Mouse (Mus musculus): ENCODE measurements around the gene Txlng.
"Not testable (repeated sequence)": the region's sequence is repeated elsewhere in the genome, so short reads cannot be mapped to it uniquely, and the experiment has no call there.

Txlng gene

DNA sequence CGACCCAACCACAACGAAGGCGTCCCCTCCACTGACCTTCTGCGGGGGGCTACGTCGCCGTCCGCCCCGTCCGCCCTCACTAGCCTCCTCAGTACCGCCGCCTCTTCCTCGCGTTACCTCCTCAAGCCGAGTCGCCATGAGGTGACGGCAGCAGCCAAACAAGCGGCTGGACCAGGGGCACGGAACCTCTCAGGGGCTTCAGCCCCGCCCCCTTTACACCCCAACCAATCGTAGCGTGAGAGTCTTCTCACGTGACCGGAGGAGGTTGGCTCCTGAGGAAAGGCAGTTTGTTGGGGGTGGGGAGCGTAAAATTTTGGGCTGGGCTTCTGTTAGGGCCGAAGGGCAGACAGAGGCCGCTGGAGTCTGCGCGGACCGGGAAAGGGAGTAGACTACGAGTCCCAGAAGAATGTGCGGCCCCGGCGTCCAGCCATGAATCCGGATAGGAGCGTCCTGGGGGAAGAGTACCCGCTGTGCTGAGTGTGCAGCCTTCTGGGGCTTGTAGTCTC, at the start of gene Txlng:
Txlng (minus strand) TSS at position 252 of the 506 bp plus-strand sequence.
- peak; percentile 99 for DNase-seq

DNA sequence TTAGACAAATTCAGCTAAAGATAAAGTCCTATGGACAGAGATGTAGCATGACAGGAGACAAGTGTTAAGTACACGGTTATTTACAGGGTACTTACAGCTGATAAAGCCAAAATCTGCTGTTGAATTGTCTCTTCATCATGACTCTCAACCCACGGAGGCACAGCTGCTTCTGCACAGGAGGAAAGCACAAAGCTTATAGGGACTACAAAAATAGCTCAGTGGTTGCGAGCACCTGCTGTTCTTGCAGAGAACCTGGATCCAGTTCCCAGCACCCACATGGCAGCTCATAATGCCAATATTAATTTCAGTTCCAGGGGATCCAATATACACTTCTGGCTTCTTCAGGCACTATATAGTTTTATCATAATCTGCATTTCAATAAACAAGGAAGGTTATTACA, 49.0 kb upstream of the Txlng start:
- no peak for DNase-seq

DNA sequence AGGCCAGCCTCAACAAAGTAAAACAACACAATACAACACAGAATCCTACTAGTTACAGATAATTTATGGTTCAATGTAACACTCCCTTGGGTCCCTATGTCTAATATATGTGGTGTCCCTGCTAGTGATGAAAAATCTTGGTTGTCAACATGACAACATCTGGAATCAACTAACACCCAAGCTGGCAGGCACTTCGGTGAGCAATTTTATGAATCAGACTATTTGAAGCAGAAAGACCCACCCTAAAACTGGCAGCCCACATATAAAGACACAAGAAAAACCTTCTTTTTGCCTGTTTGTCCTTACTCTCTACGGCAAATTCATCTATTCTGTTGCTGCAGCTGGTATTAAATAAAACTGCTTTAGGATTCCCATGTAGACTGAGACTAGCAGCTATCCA, 44.5 kb upstream of the Txlng start:
- no peak for DNase-seq

DNA sequence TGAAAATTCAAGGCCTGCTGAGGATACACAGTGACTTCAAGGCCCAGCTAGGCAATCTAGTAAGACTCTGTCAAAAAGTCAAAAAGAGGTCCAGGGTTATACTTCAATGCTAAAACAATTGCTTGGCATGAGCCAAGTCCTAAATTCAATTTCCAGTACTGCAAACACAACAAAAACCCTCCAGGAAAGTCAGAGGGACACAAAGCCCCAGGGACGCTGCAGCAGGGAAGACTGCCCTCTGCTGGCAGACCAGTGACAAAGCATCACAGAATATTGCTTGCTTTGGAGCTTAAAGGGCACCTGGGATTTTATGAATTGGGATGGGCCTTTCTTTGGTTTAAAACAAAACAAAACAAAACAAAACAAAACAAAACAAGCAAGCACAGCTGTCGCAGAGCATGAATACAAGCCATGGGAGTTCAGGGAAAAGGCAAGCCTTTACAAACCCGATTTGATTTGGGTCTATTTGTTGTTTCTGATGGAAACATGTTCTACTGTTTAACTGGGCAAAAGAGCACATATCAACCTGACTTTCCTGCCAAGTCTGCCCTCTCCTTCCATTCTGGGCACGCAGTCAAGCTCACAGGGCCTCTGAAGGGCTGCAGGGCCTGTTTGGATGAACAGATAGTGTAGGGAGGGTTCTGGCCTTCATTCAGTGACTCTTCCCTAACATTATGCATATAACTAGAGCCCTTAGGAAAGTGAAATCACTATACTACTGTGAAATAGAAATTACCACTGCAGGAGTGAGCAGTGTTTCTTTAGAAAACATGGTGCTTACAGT, 42.7 kb upstream of the Txlng start:
- DNase-seq, result no peak

DNA sequence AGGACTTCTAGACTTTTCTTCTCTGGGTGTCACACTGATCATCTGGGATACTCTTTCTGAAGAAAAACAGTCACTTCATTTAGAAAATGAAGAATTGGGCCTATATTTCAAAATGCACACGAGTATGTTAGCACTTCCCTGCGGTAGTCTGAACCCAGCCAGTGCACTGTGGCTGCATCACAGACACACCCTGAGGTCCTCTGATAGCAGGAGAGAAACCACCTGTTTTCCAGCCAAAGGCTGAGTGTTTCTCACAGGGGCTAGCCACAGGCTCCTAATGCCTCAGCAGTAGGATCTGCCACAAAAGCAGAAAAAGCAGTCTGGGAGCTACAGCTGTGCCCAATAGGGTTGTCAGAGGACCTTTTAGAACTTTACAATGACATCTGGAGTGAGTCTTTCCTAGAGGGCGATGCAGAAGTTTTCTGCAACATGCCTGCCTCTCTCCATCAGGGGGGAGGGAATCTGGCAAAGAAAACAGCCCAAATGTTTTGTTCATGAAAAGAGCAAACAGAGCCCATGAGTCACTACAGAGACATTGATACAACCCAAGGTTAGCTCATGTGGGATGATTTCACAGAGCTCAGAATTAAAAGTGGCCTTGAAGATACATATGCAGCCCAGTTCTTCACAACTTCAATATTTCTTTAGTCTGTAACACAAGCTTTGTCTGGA, 39.2 kb upstream of the Txlng start:
- DNase-seq, result no peak

GRCm38 (mm10) chrX:162848682-162849081, 19.4 kb upstream of the Txlng start:
- DNase-seq, result no peak

GRCm38 (mm10) chrX:162845531-162845930, 16.3 kb upstream of the Txlng start:
- DNase-seq, result no peak

DNA sequence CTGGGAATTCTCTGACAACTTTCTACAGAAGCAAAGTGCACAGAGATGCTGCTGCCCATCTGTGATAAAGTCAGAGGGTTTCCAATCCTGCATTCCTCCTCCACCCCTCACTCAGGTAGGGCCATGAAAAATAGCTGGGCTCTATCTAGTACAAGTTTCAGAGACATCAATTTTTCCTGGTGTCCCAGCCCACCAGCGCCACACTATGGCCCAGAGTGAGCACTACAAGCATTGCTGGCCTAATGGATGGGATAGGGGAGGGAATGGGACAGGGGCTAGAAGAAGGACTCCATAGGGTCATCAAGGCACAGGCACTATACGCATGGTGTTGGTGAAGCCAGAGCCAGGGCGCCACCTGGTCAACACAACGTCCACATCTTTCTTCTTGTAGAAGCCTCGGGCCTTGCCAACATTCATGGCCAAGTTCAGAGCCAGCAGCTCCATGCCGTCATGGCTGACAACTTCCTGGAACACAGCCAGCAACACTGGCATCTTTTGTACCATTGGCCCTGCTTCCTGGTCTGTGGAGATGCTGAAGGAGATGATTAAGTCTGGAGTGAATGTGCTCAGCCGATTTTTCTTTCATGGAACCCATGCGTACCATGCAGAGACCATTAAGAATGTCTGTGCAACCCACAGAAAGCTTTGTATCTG, 15.3 kb upstream of the Txlng start:
- DNase-seq, result no peak

- DNase-seq, result no peak
These were observed 2.8 kb upstream of the Txlng start for GRCm38 (mm10) chrX:162832101-162832500.

GRCm38 (mm10) chrX:162831542-162831941, 2.3 kb upstream of the Txlng start:
- no peak for DNase-seq

- DNase-seq, result no peak
These were observed 1.8 kb upstream of the Txlng start for GRCm38 (mm10) chrX:162831036-162831435.

GRCm38 (mm10) chrX:162830313-162830712, 1.1 kb upstream of the Txlng start:
- not testable (repeated sequence) for DNase-seq

GRCm38 (mm10) chrX:162829741-162830140, 487 bp upstream of the Txlng start:
- DNase-seq, result no peak

DNA sequence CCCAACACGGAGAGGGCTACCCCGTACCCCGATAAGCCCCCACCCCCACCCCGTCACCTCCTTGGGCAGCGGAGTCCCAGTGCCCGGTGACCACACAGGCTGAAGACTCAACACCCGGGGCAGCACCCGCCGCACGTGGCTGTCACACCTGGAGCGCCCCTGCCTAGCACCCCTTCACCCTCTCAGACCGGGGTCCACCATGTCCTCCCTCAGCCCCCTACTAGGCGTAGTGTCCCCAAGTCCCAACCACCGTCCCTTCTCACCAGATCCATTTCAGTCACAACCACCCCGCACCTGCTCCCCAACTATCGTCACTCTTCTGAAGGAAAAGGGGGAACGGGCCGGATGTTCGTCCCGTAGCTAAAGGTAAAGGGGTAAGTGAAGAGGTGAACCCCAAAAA, 471 bp downstream of the Txlng start:
- DNase-seq, result no peak

DNA sequence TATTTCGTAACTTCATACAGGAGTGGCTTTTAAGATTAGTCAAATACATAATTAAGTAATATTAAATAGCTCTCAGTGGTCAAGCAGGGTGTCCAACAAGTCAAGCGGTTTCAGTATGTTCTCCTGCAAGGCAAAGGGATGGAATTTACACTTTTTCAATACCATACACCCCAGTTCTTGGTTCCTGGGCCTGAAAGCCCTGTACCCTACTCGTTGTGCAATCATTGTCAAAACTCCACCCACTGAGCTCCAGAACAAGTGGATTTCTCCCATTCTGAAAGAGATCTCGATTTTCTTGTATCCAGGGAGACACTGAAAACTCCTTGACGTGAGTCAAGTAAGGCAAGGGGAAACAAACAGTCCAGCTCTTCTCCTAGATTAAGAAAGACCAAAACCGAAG, 1.2 kb downstream of the Txlng start:
- peak; percentile 62 for DNase-seq

DNA sequence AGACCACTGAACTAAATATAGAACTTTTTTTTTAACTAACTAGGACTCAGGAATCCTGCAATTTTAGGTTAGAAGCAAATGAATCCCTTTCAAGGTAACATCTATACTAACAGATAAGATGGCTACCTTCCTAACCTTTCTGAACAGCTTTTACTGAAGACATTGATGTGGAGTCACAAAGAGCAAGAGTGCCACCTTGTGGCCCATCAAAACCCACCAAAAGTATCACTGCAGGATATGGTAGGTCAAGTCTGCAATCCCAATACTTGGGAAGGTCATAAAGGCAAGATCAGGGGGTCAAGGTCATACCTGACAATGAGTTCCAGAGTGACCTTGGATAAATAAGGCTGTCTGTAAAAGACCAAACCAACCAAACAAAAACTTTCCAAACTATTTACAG, 28.9 kb downstream of the Txlng start:
- peak; percentile 66 for DNase-seq

- DNase-seq, result peak; percentile 17
These were observed 37.9 kb downstream of the Txlng start for GRCm38 (mm10) chrX:162791392-162791791.

GRCm38 (mm10) chrX:162788372-162788771, 40.9 kb downstream of the Txlng start:
- DNase-seq, result no peak

GRCm38 (mm10) chrX:162770726-162771125, 58.5 kb downstream of the Txlng start:
- no peak for DNase-seq

- DNase-seq, result no peak
These were observed 67.4 kb downstream of the Txlng start for GRCm38 (mm10) chrX:162761716-162762395.

DNA sequence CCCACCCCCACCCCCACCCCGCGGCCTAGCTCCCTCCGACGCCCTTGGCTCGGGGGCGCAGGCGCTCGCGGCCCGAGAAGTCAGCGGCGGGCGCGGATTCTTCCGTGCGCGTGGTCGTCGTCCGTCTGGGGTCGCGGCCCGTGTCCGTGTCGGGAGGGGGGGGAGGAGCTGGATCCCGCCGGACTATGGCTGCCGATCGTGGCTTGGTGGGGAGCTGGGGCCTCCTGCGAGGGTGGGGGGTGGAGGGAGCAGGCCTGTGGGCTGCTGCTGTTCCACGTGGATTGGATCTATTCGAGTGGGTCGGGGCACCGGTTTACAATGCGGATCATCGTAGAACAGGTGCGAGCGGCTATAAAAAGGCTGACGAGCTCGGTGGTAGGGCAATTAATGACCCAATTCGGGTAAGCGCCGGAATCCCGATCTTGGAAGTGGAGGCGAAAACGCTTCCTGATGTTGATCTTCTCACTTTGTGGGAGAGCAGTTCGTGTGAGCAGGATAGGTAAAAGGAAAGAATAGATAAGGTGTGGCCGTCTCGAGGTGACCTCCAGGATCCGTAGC, 68.2 kb downstream of the Txlng start:
- DNase-seq, result no peak

GRCm38 (mm10) chrX:162760115-162760942, 68.9 kb downstream of the Txlng start, which contains the start of gene Rbbp7:
Gene Rbbp7, plus strand, starts transcription at chrX:162760402.
- DNase-seq, result peak; percentile 90

Measured in lung, postnatal 36 days (tissue).